Mouse (Mus musculus) B cell, adult 2 months (primary cell): Measurements from ENCODE around the gene Fbxl3.

Source experiments
- DNase-seq, 2 experiments: peaks; one replicate each; pipeline ENCODE4 v3.0.0; 2022

Gene Fbxl3

GRCm38 (mm10) chr14:103099238-103099933 lies at the start of gene Fbxl3:
TSS of gene Fbxl3 (minus strand) at chr14:103099566.
- peak; percentile 93 to 95 for DNase-seq

GRCm38 (mm10) chr14:103131991-103132390 lies 32.6 kb upstream of the Fbxl3 start:
- peak; percentile 40 to 54 for DNase-seq

GRCm38 (mm10) chr14:103125756-103126155 lies 26.4 kb upstream of the Fbxl3 start:
- no peak for DNase-seq

- peak; percentile 26 to 53 for DNase-seq
Observed at GRCm38 (mm10) chr14:103114994-103115670, 15.8 kb upstream of the Fbxl3 start.

GRCm38 (mm10) chr14:103112606-103113363 lies 13.4 kb upstream of the Fbxl3 start:
- no peak for DNase-seq

GRCm38 (mm10) chr14:103109971-103110370 lies 10.6 kb upstream of the Fbxl3 start:
- no peak for DNase-seq

GRCm38 (mm10) chr14:103106301-103106700 lies 6.9 kb upstream of the Fbxl3 start:
- DNase-seq: no peak

GRCm38 (mm10) chr14:103102731-103103335 lies 3.5 kb upstream of the Fbxl3 start:
- DNase-seq: no peak

- DNase-seq: peak in 1 of 2 experiments; percentile 12
Observed at GRCm38 (mm10) chr14:103102246-103102645, 2.9 kb upstream of the Fbxl3 start.

GRCm38 (mm10) chr14:103101171-103101570 lies 1.8 kb upstream of the Fbxl3 start:
- no peak for DNase-seq

GRCm38 (mm10) chr14:103100296-103100695 lies 930 bp upstream of the Fbxl3 start:
- no peak for DNase-seq

- DNase-seq: peak; percentile 81 to 84
Observed at GRCm38 (mm10) chr14:103098587-103099235, 655 bp downstream of the Fbxl3 start.

- DNase-seq: no peak
Observed at GRCm38 (mm10) chr14:103098213-103098586, 1.2 kb downstream of the Fbxl3 start.

GRCm38 (mm10) chr14:103096621-103097020 lies 2.7 kb downstream of the Fbxl3 start:
- no peak for DNase-seq

- DNase-seq: no peak
Observed at GRCm38 (mm10) chr14:103095826-103096225, 3.5 kb downstream of the Fbxl3 start.

- no peak for DNase-seq
Observed at GRCm38 (mm10) chr14:103095036-103095435, 4.3 kb downstream of the Fbxl3 start.

- no peak for DNase-seq
Observed at GRCm38 (mm10) chr14:103093670-103094069, 5.7 kb downstream of the Fbxl3 start.

- DNase-seq: no peak
Observed at GRCm38 (mm10) chr14:103093236-103093635, 6.1 kb downstream of the Fbxl3 start.

- peak; percentile 68 to 73 for DNase-seq
Observed at GRCm38 (mm10) chr14:103088624-103089023, 10.7 kb downstream of the Fbxl3 start.

- DNase-seq: no peak
Observed at GRCm38 (mm10) chr14:103087846-103088245, 11.5 kb downstream of the Fbxl3 start.

- DNase-seq: no peak
Observed at GRCm38 (mm10) chr14:103086671-103087324, 12.6 kb downstream of the Fbxl3 start.
